Mouse (Mus musculus): Measurements from ENCODE around the gene Mgat2. TPM values are rescaled to one million over a fixed set of nuclear protein-coding genes. Genes with fewer than 3 reads are reported as not detected.

Mgat2 gene
- total RNA-seq, 2 experiments from 2014 or later, result 6.0 to 7.3 TPM

- intact Hi-C loops (cut with DNase I), result no loop called here
- no peak overlapping the region for H3K4me3 ChIP-seq
- no peak for DNase-seq
- no peak overlapping the region for H3K27ac ChIP-seq
- no peak for TF ChIP-seq CTCF (IDR thresholded peaks at IDR 0.05)
Observed at GRCm38 (mm10) chr12:69235782-69236181, 51.8 kb downstream of the Mgat2 start.

Small RNA genes within 50 kb of the gene (microRNA-seq; reads per million reads assigned to microRNA genes)
- gene Gm47287 (not detected), gene Gm47295 (not detected)

Other genes with a start within 250 kb of the Mgat2 start
- 1,000 to 10,000 TPM in 1 of 2 experiments, 100 to 1,000 TPM in 1; 838 to 1,075 TPM for gene Rps29, start 25.0 kb upstream of the Mgat2 start, total RNA-seq (2021)
- gene Lrr1, start 15.3 kb upstream of the Mgat2 start, total RNA-seq (2021), result not detected
- gene Rpl36al, start 74 bp upstream of the Mgat2 start, total RNA-seq (2021), result 100 to 1,000 TPM; 290 to 325 TPM
- gene Gm49383, start 12.9 kb downstream of the Mgat2 start, total RNA-seq (2021), result 1 to 10 TPM; 3.1 to 3.4 TPM
- gene Dnaaf2, start 14.3 kb downstream of the Mgat2 start, total RNA-seq (2021), result under 1 TPM; 0.38 to 0.64 TPM
- 1 to 10 TPM; 2.0 to 3.2 TPM for gene Gm49384, start 20.1 kb downstream of the Mgat2 start, total RNA-seq (2021)
- under 1 TPM; 0.28 to 0.42 TPM for gene Pole2, start 44.0 kb downstream of the Mgat2 start, total RNA-seq (2021)
- gene Klhdc1, start 57.0 kb downstream of the Mgat2 start, total RNA-seq (2021), result 10 to 100 TPM; 18.7 to 24.1 TPM
- 100 to 1,000 TPM; 110 to 114 TPM for gene Klhdc2, start 112.5 kb downstream of the Mgat2 start, total RNA-seq (2021)
- gene Nemf, start 173.0 kb downstream of the Mgat2 start, total RNA-seq (2021), result 10 to 100 TPM; 23.1 to 23.6 TPM
- gene Arf6, start 188.0 kb downstream of the Mgat2 start, total RNA-seq (2021), result 10 to 100 TPM; 20.5 to 20.8 TPM
- gene Gm9887, start 188.3 kb downstream of the Mgat2 start, total RNA-seq (2021), result not detected